Mouse (Mus musculus) midbrain, embryonic 10.5 days (tissue): ENCODE measurements around the gene Phf11c. TPM values are rescaled to one million over a fixed set of nuclear protein-coding genes. Genes with fewer than 3 reads are reported as not detected.
"Not testable (repeated sequence)": the region's sequence is repeated elsewhere in the genome, so short reads cannot be mapped to it uniquely, and the experiment has no call there.

Experiments used
- DNase-seq: peaks from one replicate; pipeline ENCODE4 v3.0.0-alpha.2; 2017; ENCODE audit warnings: low spot score
- H3K27ac ChIP-seq: fragments of 300-500 bp; sonication (generic); replicated peaks from 2 replicates; pipeline ENCODE4 v1.5.1; 2016; ENCODE audit warnings: mild to moderate bottlenecking
- H3K27me3 ChIP-seq: fragments of 300-500 bp; sonication (generic); 2 replicates; pipeline ENCODE4 v1.6.1; 2016; ENCODE audit warnings: low read depth, mild to moderate bottlenecking; ENCODE audit not compliant: poor library complexity, severe bottlenecking
- H3K36me3 ChIP-seq: fragments of 300-500 bp; sonication (generic); 2 replicates; pipeline ENCODE4 v1.6.1; 2016; ENCODE audit warnings: mild to moderate bottlenecking, moderate library complexity
- H3K4me1 ChIP-seq: fragments of 300-500 bp; sonication (generic); 2 replicates; pipeline ENCODE4 v1.6.1; 2016
- H3K4me3 ChIP-seq: fragments of 300-500 bp; sonication (generic); 2 replicates; pipeline ENCODE4 v1.5.1; 2016; ENCODE audit warnings: mild to moderate bottlenecking, moderate library complexity
- H3K9me3 ChIP-seq: fragments of 300-500 bp; sonication (generic); replicated peaks from 2 replicates; pipeline ENCODE4 v1.6.1; 2016; ENCODE audit warnings: mild to moderate bottlenecking
- WGBS: fragments of 180-500 bp; shearing (Covaris S2); methylation state at CpG from one replicate; pipeline ENCODE4 v1.1.7; 2016; 5-methylcytosine and 5-hydroxymethylcytosine counted together
- polyA plus RNA-seq: library from polyadenylated mRNA; unstranded; fragments of >200 nt; fragmentation: Nextera tagmentation; extraction: Ambion mirVana; gene quantifications from 2 replicates; pipeline ENCODE4 v1.2.1, GENCODE M21; 2016

Phf11c gene
- polyA plus RNA-seq, 1 experiment from 2014 or later = 0.67 TPM

DNA sequence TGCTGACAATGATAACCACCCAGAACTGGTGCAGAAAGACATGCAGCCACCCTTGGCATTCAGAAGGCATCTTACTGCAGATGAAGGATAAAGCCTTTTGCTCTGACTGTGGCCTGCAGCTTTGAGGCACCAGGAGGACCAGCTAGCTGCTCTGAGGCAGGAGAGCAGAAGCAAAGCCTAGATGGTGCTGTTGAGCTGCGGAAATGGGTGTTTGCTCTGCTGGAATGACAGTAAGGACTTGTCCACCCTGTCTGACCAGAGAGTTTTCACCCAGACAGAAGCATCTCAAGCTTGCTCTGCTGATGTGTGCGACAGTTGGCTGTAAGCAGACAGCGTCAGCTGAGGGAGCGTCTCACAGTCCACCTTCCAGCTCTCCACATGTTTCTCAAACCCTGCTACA is 5.0 kb downstream of the Phf11c start:
- not testable (repeated sequence) for H3K27ac ChIP-seq, DNase-seq, H3K9me3 ChIP-seq, H3K4me1 ChIP-seq, H3K4me3 ChIP-seq, H3K36me3 ChIP-seq, H3K27me3 ChIP-seq
- 75% methylated on average over 4 of the region's 4 CpGs for WGBS

DNA sequence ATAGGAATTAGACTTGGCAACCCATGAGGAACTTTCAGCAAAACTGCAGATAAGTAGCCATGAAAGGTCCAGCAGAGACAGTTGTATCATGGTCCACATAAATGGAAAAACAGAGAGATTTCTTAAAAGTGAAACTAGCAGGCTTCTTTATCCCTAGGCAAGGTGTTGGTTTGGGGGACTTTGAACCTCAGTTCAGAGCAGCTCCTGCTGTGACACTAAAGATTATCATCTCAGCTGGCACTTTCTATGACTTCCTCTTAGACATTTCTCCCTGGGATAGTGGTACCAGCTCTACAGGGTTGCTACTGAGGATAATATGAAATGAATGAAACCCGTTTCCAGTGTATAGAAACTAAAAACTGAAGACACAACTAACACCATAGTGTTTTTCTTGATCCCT is 5.6 kb downstream of the Phf11c start:
- Histone ChIP-seq H3K27ac (no peak overlapping the region), H3K4me1 (no peaks in the 10 kb centered on the region), H3K4me3 (no peak overlapping the region), H3K36me3 (no peaks in the 10 kb centered on the region), H3K9me3 (no peaks in the 10 kb centered on the region), H3K27me3 (no peaks in the 10 kb centered on the region)
- no peak for DNase-seq
- WGBS = 71% methylated on average over 1 of the region's 1 CpGs

DNA sequence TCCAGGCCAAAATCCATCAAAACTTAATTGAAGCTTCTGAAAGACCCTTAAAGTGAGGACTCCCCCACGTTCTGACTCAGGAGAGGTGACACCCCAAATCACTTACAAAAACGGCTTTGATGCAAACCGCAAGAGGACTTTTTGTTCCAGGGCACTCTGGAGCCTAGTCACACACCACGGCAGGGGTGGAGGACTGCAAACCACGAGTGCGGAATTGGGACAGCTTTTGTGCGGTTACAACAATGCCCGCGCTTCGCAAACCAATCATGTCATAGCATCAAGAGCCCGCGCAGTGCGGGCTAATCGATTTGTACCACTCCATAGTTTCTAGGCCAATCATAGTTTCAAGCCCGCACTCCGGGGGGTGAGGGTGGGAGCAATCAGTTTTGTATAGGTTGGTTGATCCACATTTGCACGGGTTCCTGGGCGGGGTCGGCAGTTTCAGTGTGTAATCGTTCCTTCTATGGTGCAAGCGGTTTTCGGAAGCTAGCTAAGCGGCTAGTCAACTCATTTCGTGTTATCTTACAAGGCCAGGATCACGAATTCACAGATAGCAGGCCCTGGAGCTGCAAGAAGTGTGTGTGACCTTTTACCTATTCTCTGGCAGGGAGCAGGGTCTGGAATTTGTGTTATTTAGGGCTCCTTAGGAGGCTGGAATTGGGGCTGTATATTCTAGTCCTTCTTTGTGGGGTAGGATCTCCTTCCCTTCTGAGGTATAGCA is 24.7 kb downstream of the Phf11c start:
- DNase-seq = no peak
- Histone ChIP-seq H3K4me1 (no peaks in the 10 kb centered on the region), H3K27me3 (no peaks in the 10 kb centered on the region), H3K9me3 (peaks cover 16% of the 10 kb centered on the region; the same call in 1 of the 2 replicates), H3K4me3 (no peak overlapping the region), H3K27ac (no peak overlapping the region), H3K36me3 (no peaks in the 10 kb centered on the region)
- 95% methylated on average over 25 of the region's 25 CpGs for WGBS

DNA sequence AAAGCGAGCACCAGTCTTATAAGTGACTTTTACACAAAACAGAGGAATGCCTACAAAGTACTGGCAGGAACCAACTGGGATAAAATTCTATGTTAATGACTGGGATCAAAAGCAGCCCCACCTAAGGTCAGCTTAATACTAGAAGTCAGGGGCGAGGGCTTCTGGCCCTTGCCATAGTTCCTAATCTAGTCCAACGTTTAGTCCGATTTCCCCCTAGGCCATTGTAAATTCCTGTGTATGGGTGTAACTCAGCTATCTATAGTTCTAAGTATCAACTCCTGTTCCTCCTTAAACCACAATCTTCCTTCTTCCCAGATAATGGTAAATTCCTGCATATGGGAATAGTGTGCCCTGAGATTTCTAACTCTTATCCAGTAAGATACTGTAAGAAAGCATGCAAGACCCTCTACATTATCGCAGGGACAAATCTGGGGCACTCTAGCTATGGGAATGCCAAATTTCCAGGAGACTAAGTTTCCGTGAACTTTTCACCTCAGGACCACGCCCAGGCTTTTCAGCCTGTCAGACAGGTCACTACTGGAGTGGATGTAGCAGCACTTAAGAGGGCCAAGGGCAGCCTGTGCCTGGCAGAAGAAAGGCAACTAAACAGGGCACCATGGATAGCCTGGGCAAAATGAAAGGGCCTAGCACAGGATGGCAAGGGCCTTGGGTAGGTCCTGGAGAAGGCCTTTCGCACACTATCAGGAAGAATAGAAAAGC is 28.6 kb downstream of the Phf11c start:
- Histone ChIP-seq H3K4me1 (no peaks in the 10 kb centered on the region), H3K27ac (no peak overlapping the region), H3K9me3 (peaks cover 13% of the 10 kb centered on the region; the same call in 1 of the 2 replicates), H3K27me3 (no peaks in the 10 kb centered on the region), H3K36me3 (no peaks in the 10 kb centered on the region), H3K4me3 (no peak overlapping the region)
- DNase-seq = no peak
- WGBS = 90% methylated on average over 8 of the region's 8 CpGs

DNA sequence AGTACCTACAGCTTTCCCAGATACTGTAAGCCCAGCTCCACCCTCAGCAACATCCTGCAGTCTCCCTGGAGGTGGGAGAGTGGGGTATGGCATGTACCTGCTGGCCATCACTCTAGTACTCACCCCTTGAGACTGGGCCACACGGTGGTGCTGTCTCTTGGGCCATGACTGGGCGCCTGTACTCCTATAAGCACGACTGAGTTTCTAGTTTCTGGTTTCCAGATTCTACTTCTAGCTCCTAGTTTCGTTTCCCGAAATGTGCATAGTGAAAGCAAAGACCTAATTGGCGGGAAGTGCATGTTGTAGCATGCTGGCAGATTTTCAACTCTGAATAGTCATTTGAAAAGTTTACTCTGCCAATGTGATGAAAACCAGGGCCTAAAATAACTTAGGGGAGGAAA is 29.9 kb downstream of the Phf11c start, which contains the start of gene Phf11d:
Gene Phf11d (minus strand): TSS at position 227 of the 401 bp plus-strand sequence.
- 85% methylated on average over 6 of the region's 6 CpGs for WGBS
- no peaks in the 10 kb centered on the region for H3K4me1 ChIP-seq
- H3K4me3 ChIP-seq = no peak within 1 kb of the TSS
- no peak for DNase-seq
- no peak within 1 kb of the TSS for H3K27ac ChIP-seq
- H3K36me3 ChIP-seq = no peaks in the 10 kb centered on the region
- H3K27me3 ChIP-seq = no peaks in the 10 kb centered on the region
- H3K9me3 ChIP-seq = peaks cover under 1% of the 10 kb centered on the region; the same call in 1 of the 2 replicates

DNA sequence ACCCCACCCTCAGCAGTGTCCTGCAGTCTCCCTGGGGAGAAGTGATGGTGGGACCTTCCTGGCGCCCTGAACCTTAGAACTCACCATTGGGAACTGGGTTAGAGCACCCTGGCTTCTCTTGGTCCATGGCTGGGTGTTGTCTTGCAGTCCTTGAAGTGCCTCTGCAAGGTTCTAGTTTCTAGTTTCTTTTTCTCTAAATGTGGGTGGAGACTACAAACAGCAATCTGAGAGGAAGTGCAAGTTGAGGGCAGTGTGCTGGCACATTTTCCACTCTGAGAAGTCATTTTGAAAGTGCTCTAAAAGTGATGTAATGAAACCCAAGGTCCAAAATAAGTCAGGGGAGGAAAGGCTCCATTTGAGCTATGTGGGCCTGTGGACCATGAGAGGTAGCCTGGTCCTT is 54.0 kb downstream of the Phf11c start, which contains the start of gene Phf11b:
Gene Phf11b (minus strand): TSS at position 163 of the 400 bp plus-strand sequence.
- not testable (repeated sequence) for H3K27me3 ChIP-seq, H3K27ac ChIP-seq, H3K4me1 ChIP-seq, DNase-seq, H3K36me3 ChIP-seq, H3K4me3 ChIP-seq, H3K9me3 ChIP-seq
- 79% methylated on average over 1 of the region's 1 CpGs for WGBS

DNA sequence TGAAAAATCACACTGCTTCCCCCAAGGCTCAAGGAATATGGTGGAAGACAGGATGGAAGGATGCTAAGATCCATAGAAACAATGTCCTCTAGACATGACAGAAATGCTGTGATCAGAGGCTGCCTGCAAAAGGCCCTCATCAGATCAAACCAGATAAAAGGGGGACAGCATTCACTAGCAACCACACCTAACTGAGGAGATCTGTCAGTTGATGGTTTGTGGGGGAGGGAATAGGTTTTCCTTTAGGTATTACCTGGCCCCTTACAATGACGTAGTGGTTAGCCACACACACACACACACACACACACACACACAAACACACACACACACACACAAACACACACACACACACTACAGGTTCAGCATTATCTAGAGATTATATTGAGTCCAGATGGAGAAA is 55.6 kb downstream of the Phf11c start:
- no peak overlapping the region for H3K4me3 ChIP-seq
- DNase-seq = no peak
- WGBS = 100% methylated on average over 1 of the region's 1 CpGs
- H3K27ac ChIP-seq = no peak overlapping the region
- no peaks in the 10 kb centered on the region for H3K36me3 ChIP-seq
- no peaks in the 10 kb centered on the region for H3K27me3 ChIP-seq
- no peaks in the 10 kb centered on the region for H3K9me3 ChIP-seq
- no peaks in the 10 kb centered on the region for H3K4me1 ChIP-seq

DNA sequence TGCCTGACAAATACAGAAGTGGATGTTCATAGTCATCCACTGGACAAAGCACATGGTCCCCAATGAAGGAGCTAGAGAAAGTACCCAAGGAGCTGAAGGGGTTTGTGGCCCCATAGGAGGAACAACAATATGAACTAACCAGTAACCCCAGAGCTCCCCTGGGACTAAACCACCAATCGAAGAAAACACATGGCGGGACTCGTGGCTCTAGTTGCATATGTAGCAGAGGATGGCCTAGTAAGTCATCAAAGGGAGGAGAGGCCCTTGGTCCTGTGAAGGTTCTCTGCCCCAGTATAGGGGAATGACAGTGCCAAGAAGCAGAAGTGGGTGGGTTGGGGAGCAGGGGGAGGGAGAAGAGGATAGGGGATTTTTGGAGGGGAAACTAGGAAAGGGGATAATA is 59.1 kb downstream of the Phf11c start:
- not testable (repeated sequence) for H3K27ac ChIP-seq, H3K27me3 ChIP-seq, DNase-seq, H3K4me1 ChIP-seq, H3K36me3 ChIP-seq, H3K9me3 ChIP-seq, H3K4me3 ChIP-seq
- WGBS = 92% methylated on average over 3 of the region's 3 CpGs

Other genes starting within 250 kb of the Phf11c start
- gene Gm5142, start 216.6 kb downstream of the Phf11c start, polyA plus RNA-seq = not detected in 2 replicates
- gene Rcbtb1, start 194.2 kb downstream of the Phf11c start, polyA plus RNA-seq = 114 and 122 TPM in 2 replicates
- not detected in 2 replicates for gene Gm6904, start 135.2 kb downstream of the Phf11c start, polyA plus RNA-seq
- gene Phf11a, start 97.9 kb downstream of the Phf11c start, polyA plus RNA-seq = not detected in 2 replicates
- gene Phf11b, start 54.0 kb downstream of the Phf11c start, polyA plus RNA-seq = 0.27 TPM in 1 of 2 replicates, not detected in the other
- gene Phf11d, start 29.9 kb downstream of the Phf11c start, polyA plus RNA-seq = 0.25 and 0.30 TPM in 2 replicates
- 10.9 and 12.4 TPM in 2 replicates for gene Setdb2, start 45.5 kb upstream of the Phf11c start, polyA plus RNA-seq
- gene Cab39l, start 45.6 kb upstream of the Phf11c start, polyA plus RNA-seq = 38.9 and 44.2 TPM in 2 replicates
- 26.9 and 28.9 TPM in 2 replicates for gene Cdadc1, start 202.6 kb upstream of the Phf11c start, polyA plus RNA-seq
- 7.6 and 8.8 TPM in 2 replicates for gene Shisa2, start 229.9 kb upstream of the Phf11c start, polyA plus RNA-seq